Mouse (Mus musculus) CH12.LX (cell line): Measurements from ENCODE around the gene Rps29.

Experiments used
- CHD2 ChIP-seq: IDR thresholded peaks from 2 replicates; pipeline ENCODE4 v1.6.1; 2011; ENCODE audit warnings: low read length, improper control_type of control experiment
- ETS1 ChIP-seq: conservative IDR thresholded peaks from 2 replicates; pipeline ENCODE4 v1.6.1; 2012; ENCODE audit warnings: low read depth, mild to moderate bottlenecking, inconsistent platforms, low read length, improper control_type of control experiment, moderate library complexity
- POLR2AphosphoS2 ChIP-seq: IDR thresholded peaks from 2 replicates; pipeline ENCODE4 v1.6.1; 2011; ENCODE audit warnings: low read depth, low read length, improper control_type of control experiment

GRCm38 (mm10) chr12:69192637-69193036 lies 33.7 kb upstream of the Rps29 start:
- TF ChIP-seq POLR2AphosphoS2 (no peak), CHD2 (no peak), ETS1 (no peak)
